In the genomic region with DNA sequence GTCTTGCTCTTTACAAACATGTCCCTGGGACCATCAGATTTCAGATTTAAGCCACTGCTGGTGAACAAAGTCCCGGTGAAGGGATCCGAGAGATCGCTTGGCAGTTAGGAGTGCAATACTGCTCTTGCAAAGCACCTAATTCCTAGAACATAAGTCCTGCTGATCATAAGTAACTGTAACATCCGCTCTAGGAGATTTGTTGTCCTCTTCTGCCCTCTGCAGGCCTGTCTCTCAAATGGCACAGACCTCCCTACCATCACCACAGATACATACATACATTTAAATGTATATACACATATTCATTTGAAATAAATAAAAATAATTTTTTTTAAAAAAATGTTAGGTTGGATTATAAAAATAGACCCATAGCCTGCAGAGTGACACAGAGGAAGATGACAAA, we compare ENCODE assay signal across 8 mouse cellular contexts. TPM values are rescaled to one million over a fixed set of nuclear protein-coding genes. Genes with fewer than 3 reads are reported as not detected.
DNase-seq lines count a peak whose midpoint lies in the region; ATAC-seq and TF ChIP-seq lines count a peak whose summit lies in the region.

No protein-coding gene starts in this region.

- no peaks in the 10 kb centered on the region for H3K9me3 ChIP-seq in midbrain, embryonic 14.5 days (ENCODE audit: control insufficient read depth, low read length)

- no peak overlapping the region for H3K4me3 ChIP-seq in spleen, adult 2 months (ENCODE audit: extremely low read depth, insufficient read depth, insufficient read length)
- H3K4me3 ChIP-seq in left cerebral cortex, adult 2 months = no peak overlapping the region
- H3K4me3 ChIP-seq in midbrain, embryonic 14.5 days (replicated peaks; ENCODE audit: low read depth, low read length) = no peak overlapping the region
- H3K4me3 ChIP-seq in thymus, adult 2 months (ENCODE audit: control insufficient read depth, insufficient read depth, low read length) = no peak overlapping the region

- intact Hi-C loops in left cerebral cortex, adult 2 months (cut with DNase I) = loop anchor here (1.0 to 5.0 kb wide), 2 partner anchors 170 to 321 kb away; no protein-coding TSS in a partner anchor

- H3K4me1 ChIP-seq in spleen, adult 2 months (ENCODE audit: control insufficient read depth, insufficient read depth, insufficient read length) = no peaks in the 10 kb centered on the region
- H3K4me1 ChIP-seq in midbrain, embryonic 14.5 days (ENCODE audit: control insufficient read depth, insufficient read depth, low read length) = no peaks in the 10 kb centered on the region
- H3K4me1 ChIP-seq in thymus, adult 2 months (replicated peaks; ENCODE audit: control insufficient read depth, insufficient read depth, low read length) = no peaks in the 10 kb centered on the region

- no peaks in the 10 kb centered on the region for H3K27me3 ChIP-seq in spleen, adult 2 months (ENCODE audit: control insufficient read depth, insufficient read depth, low read length)
- no peaks in the 10 kb centered on the region for H3K27me3 ChIP-seq in midbrain, embryonic 14.5 days (ENCODE audit: control insufficient read depth, insufficient read depth, low read length)
- no peaks in the 10 kb centered on the region for H3K27me3 ChIP-seq in thymus, adult 2 months (ENCODE audit: control insufficient read depth, insufficient read depth, low read length)

- 45% methylated on average over 4 of the region's 4 CpGs for WGBS in spleen, adult 2 months
- WGBS in midbrain, embryonic 14.5 days = 38% methylated on average over 4 of the region's 4 CpGs
- WGBS in thymus, adult 2 months = 56% methylated on average over 4 of the region's 4 CpGs

- TF ChIP-seq POLR2A in spleen, adult 2 months (IDR thresholded peaks at IDR 0.05; ENCODE audit: low read depth, low read length) = no peak
- TF ChIP-seq POLR2A in thymus, adult 2 months (IDR thresholded peaks at IDR 0.05; ENCODE audit: control insufficient read depth, extremely low read depth, insufficient read depth, low read length, poor library complexity) = no peak

- peak; percentile 7 to 25 for DNase-seq in spleen, adult 2 months (ENCODE audit: low read depth in 1 of 2, low spot score in 2 of 2)
- DNase-seq in spleen, postnatal 14 days (ENCODE audit: low spot score in 2 of 2) = no peak
- peak; percentile 66 for DNase-seq in adrenal gland, postnatal 14 days
- DNase-seq in fibroblast of lung, adult 2 months (ENCODE audit: low read depth) = peak; percentile 27
- DNase-seq in induced T-regulatory cell, adult 2 months (ENCODE audit: low read depth) = peak; percentile 70
- peak; percentile 51 to 69 for DNase-seq in left cerebral cortex, adult 2 months (ENCODE audit: extremely low spot score in 1 of 2, low spot score in 2 of 2)
- peak; percentile 79 for DNase-seq in midbrain, embryonic 14.5 days
- peak; percentile 42 for DNase-seq in thymus, adult 2 months

- no peak overlapping the region for H3K27ac ChIP-seq in spleen, adult 2 months (ENCODE audit: insufficient read depth, low read length)
- no peak overlapping the region for H3K27ac ChIP-seq in left cerebral cortex, adult 2 months
- no peak overlapping the region for H3K27ac ChIP-seq in midbrain, embryonic 14.5 days (replicated peaks; ENCODE audit: low read depth, low read length)
- no peak overlapping the region for H3K27ac ChIP-seq in thymus, adult 2 months (ENCODE audit: control insufficient read depth, insufficient read depth, low read length)

- H3K36me3 ChIP-seq in spleen, adult 2 months (ENCODE audit: control insufficient read depth, insufficient read depth, low read length) = no peaks in the 10 kb centered on the region
- H3K36me3 ChIP-seq in midbrain, embryonic 14.5 days (ENCODE audit: control insufficient read depth, insufficient read depth, low read length) = no peaks in the 10 kb centered on the region
- no peaks in the 10 kb centered on the region for H3K36me3 ChIP-seq in thymus, adult 2 months (ENCODE audit: control insufficient read depth, insufficient read depth, low read length)

- TF ChIP-seq CTCF in spleen, adult 2 months (IDR thresholded peaks at IDR 0.05; ENCODE audit: extremely low read depth, insufficient read depth, insufficient read length, insufficient replicate concordance) = peak; percentile 38; the same call in 1 of the 2 replicates
- peak; percentile 76 for TF ChIP-seq CTCF in left cerebral cortex, adult 2 months (IDR thresholded peaks at IDR 0.05)
- no peak for TF ChIP-seq CTCF in thymus, adult 2 months (IDR thresholded peaks at IDR 0.05; ENCODE audit: borderline replicate concordance, control insufficient read depth, extremely low read depth, insufficient read depth, low read length, poor library complexity)

- H3K9ac ChIP-seq in midbrain, embryonic 14.5 days (replicated peaks; ENCODE audit: low read length) = no peak overlapping the region

- ATAC-seq in midbrain, embryonic 14.5 days (ENCODE audit: low FRiP score, low TSS enrichment) = peak; percentile 62; the same call in 1 of the 2 replicates

- H3K4me2 ChIP-seq in midbrain, embryonic 14.5 days (ENCODE audit: low read length) = no peak overlapping the region

RNA-seq across cellular contexts. Expression of gene Tmem45a2, which starts 21.3 kb away (rescaled TPM):
- polyA plus RNA-seq in spleen, adult 2 months (2012; rRNA removed) = not detected in 2 replicates
- total RNA-seq in adrenal gland, postnatal 14 days (2021) = 0.11 TPM in 1 of 2 replicates, not detected in the other
- total RNA-seq in left cerebral cortex, adult 2 months (2021) = not detected
- not detected in 2 replicates for polyA plus RNA-seq in midbrain, embryonic 14.5 days (2014; fragmentation: Nextera tagmentation; extraction: Ambion mirVana)
- 0.07 TPM in 1 of 2 replicates, not detected in the other for polyA plus RNA-seq in thymus, adult 2 months (2012; rRNA removed)

RNA-seq across cellular contexts. Expression of gene Tomm70a, which starts 29.0 kb away (rescaled TPM):
- polyA plus RNA-seq in spleen, adult 2 months (2012; rRNA removed) = 5.6 and 8.7 TPM in 2 replicates
- total RNA-seq in adrenal gland, postnatal 14 days (2021) = 61.4 and 66.0 TPM in 2 replicates
- 10 to 100 TPM; 96.3 to 96.9 TPM for total RNA-seq in left cerebral cortex, adult 2 months (2021)
- polyA plus RNA-seq in midbrain, embryonic 14.5 days (2014; fragmentation: Nextera tagmentation; extraction: Ambion mirVana) = 71.4 and 86.6 TPM in 2 replicates
- polyA plus RNA-seq in thymus, adult 2 months (2012; rRNA removed) = 14.7 and 16.6 TPM in 2 replicates

Comparison
In these comparisons a context has a peak if more than half of its experiments do, and no peak if none do; other contexts are left out.
1. DNase-seq: peak in spleen, adult 2 months (2 of 2), adrenal gland, postnatal 14 days (single experiment), fibroblast of lung, adult 2 months (single experiment), induced T-regulatory cell, adult 2 months (single experiment), left cerebral cortex, adult 2 months (2 of 2), midbrain, embryonic 14.5 days (single experiment) and thymus, adult 2 months (single experiment); none in spleen, postnatal 14 days (0 of 2).